Mouse (Mus musculus) kidney, postnatal 0 days (tissue): Measurements from ENCODE around the gene Mmd2. TPM values are rescaled to one million over a fixed set of nuclear protein-coding genes. Genes with fewer than 3 reads are reported as not detected.

Source experiments
- ATAC-seq: fragments of 200-750 bp; cut with Nextera tagmentation; replicated peaks from 2 replicates; pipeline ENCODE4 v1.8.0; 2017; ENCODE audit warnings: low read depth, moderate number of reproducible peaks, moderate TSS enrichment, moderate library complexity; ENCODE audit not compliant: low FRiP score
- DNase-seq: peaks from one replicate; pipeline ENCODE4 v3.0.0-alpha.2; 2016; ENCODE audit warnings: low spot score
- H3K27ac ChIP-seq: fragments of 300-500 bp; sonication (generic); 2 replicates; pipeline ENCODE4 v1.5.1; 2014; ENCODE audit warnings: mild to moderate bottlenecking
- H3K27me3 ChIP-seq: fragments of 300-500 bp; sonication (generic); 2 replicates; pipeline ENCODE4 v1.6.1; 2014; ENCODE audit warnings: low read length, mixed read lengths; ENCODE audit not compliant: insufficient read depth
- H3K36me3 ChIP-seq: fragments of 300-500 bp; sonication (generic); 2 replicates; pipeline ENCODE4 v1.6.1; 2014; ENCODE audit warnings: low read length, mixed read lengths; ENCODE audit not compliant: insufficient read depth
- H3K4me1 ChIP-seq: fragments of 300-500 bp; sonication (generic); replicated peaks from 2 replicates; pipeline ENCODE4 v1.6.1; 2014; ENCODE audit warnings: antibody characterized with exemption, low read length, mixed read lengths; ENCODE audit not compliant: insufficient read depth
- H3K4me2 ChIP-seq: fragments of 300-500 bp; sonication (generic); 2 replicates; pipeline ENCODE4 v1.6.1; 2014; ENCODE audit warnings: mild to moderate bottlenecking, low read length, moderate library complexity, mixed read lengths
- H3K4me3 ChIP-seq: fragments of 300-500 bp; sonication (generic); replicated peaks from 2 replicates; pipeline ENCODE4 v1.5.1; 2014; ENCODE audit warnings: low read depth, low read length
- H3K9ac ChIP-seq: fragments of 300-500 bp; sonication (generic); 2 replicates; pipeline ENCODE4 v1.6.1; 2014; ENCODE audit warnings: low read depth, low read length
- H3K9me3 ChIP-seq: fragments of 300-500 bp; sonication (generic); replicated peaks from 2 replicates; pipeline ENCODE4 v1.6.1; 2016; ENCODE audit warnings: low read length, inconsistent platforms, mixed read lengths
- CTCF ChIP-seq: IDR thresholded peaks from 2 replicates; pipeline ENCODE4 v1.5.1; 2016; ENCODE audit warnings: antibody characterized with exemption, low read depth, mild to moderate bottlenecking, moderate library complexity
- WGBS: fragments of 180-500 bp; shearing (Covaris S2); extraction: QIAGEN DNeasy Blood & Tissue Kit; methylation state at CpG from one replicate; pipeline ENCODE4 v1.1.7; 2014; 5-methylcytosine and 5-hydroxymethylcytosine counted together
- polyA plus RNA-seq: library from polyadenylated mRNA; unstranded; fragments of >200 nt; fragmentation: Nextera tagmentation; extraction: Ambion mirVana; gene quantifications from 2 replicates; pipeline ENCODE4 v1.2.1, GENCODE M21; 2015

Gene Mmd2
- polyA plus RNA-seq, 1 experiment from 2014 or later = 0.64 TPM

DNA sequence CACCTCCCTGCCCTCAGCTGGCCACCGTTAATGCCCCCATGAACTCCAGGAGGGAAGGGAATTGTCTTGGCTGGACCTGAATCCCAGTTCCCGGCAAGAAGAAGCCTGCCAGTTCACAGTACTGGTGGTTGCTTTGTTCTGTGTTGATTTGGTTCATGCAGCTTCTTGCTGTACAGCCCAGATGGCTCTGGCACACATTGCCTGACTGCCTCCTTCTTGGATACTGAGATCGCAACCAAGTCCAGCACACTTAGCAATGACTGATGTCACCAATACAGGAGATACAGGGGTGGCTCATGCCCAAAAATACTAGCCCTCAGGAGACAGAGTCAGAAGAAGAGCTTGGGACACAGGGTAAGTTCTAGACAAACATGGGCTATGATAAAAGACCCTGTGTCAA lies 12.9 kb downstream of the Mmd2 start:
- Histone ChIP-seq H3K4me2 (no peak overlapping the region), H3K4me1 (no peaks in the 10 kb centered on the region), H3K9me3 (no peaks in the 10 kb centered on the region), H3K27ac (no peak overlapping the region), H3K4me3 (no peak overlapping the region), H3K9ac (no peak overlapping the region), H3K27me3 (no peaks in the 10 kb centered on the region), H3K36me3 (no peaks in the 10 kb centered on the region)
- ATAC-seq (no peak), DNase-seq (no peak)
- TF ChIP-seq CTCF = no peak
- 80% methylated on average over 3 of the region's 3 CpGs for WGBS

DNA sequence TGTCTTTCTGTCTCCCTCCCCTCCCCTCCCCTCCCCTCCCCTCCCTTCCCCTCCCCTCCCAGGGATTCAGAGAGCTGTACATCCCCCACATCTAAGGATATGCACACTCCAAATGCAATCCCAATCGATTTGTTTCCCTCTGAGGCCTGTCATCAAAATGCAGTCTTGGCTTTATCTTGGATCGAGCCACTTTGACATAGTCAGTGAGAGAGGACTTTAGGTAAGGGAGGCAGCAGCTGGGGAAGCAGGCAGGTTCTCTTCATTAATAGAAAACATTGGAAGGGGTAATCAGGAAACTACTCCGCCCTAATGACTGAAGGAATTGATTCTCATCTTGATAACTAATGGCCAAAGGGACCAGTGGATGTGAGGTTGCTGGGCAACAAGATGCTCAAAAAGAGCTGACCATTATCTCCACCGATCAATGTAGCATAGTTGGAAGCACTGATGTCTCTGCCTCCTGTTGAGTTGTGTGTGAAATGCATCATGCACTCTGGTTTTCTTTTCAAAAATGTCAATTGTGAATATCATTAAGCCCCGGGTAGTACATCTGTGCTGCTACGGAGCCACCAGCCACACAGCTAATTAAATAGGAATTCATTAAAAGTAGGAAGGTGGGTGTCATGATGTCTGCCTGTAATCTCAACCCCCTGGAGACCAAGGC lies 17.5 kb downstream of the Mmd2 start:
- H3K4me3 ChIP-seq = no peak overlapping the region
- no peaks in the 10 kb centered on the region for H3K27me3 ChIP-seq
- H3K4me1 ChIP-seq = no peaks in the 10 kb centered on the region
- WGBS = 83% methylated on average over 6 of the region's 6 CpGs
- DNase-seq = no peak
- ATAC-seq = no peak
- no peak overlapping the region for H3K9ac ChIP-seq
- TF ChIP-seq CTCF = no peak
- H3K27ac ChIP-seq = no peak overlapping the region
- no peaks in the 10 kb centered on the region for H3K36me3 ChIP-seq
- H3K4me2 ChIP-seq = no peak overlapping the region
- no peaks in the 10 kb centered on the region for H3K9me3 ChIP-seq

DNA sequence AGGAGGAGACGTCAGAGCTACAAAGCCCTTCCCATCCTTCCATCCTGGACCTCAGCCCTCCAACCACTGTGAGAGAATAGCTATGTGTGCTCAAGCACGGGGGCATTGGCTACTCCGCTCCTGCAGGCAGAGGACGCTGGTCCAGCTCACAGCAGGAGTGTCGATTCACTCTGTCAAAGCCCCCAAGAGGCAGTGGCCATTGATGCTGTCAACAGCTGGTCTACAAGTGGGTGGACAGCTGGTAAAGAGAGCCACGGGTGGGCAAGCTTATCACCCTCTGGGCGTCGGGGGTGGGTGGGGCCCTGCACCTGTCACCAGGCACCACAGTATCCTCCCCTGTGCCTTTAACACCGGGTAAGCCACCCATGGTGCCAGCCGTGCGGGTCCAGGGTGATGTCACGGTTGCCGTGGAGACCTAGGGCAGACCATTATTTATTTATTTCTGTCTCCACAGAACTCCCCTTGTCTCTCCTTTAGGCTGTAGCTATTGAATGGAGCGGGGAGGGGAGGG lies 24.9 kb downstream of the Mmd2 start:
- Histone ChIP-seq H3K27me3 (no peaks in the 10 kb centered on the region), H3K9ac (no peak overlapping the region), H3K4me1 (no peaks in the 10 kb centered on the region), H3K9me3 (no peaks in the 10 kb centered on the region), H3K4me2 (no peak overlapping the region), H3K36me3 (no peaks in the 10 kb centered on the region), H3K4me3 (no peak overlapping the region), H3K27ac (no peak overlapping the region)
- WGBS = 50% methylated on average over 14 of the region's 14 CpGs
- DNase-seq (no peak), ATAC-seq (no peak; the same call in 1 of the 2 replicates)
- TF ChIP-seq CTCF = no peak

DNA sequence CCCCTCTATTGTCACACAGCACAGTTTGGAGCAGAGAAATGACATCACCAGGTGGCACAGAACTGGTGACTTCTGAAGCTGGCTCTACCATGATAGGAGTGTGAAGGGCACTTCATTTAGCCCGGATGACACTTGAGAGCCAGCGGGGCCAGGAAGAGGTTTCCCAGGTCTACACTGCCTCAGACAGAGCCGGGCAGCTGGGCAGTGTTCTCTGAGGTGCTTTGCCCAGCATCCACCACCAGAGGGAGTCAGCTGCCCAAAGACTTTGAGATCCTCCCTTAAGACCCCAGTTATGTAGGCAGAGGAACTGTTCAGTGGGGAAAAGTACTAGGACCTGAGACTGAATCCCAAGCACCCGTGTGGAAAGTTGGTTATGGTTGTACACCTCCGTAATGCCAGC lies 27.1 kb downstream of the Mmd2 start:
- Histone ChIP-seq H3K9me3 (no peaks in the 10 kb centered on the region), H3K27ac (no peak overlapping the region), H3K9ac (no peak overlapping the region), H3K4me2 (no peak overlapping the region), H3K4me3 (no peak overlapping the region), H3K27me3 (no peaks in the 10 kb centered on the region), H3K4me1 (no peaks in the 10 kb centered on the region), H3K36me3 (no peaks in the 10 kb centered on the region)
- peak; percentile 90 for TF ChIP-seq CTCF
- DNase-seq = peak; percentile 88
- 11% methylated on average over 5 of the region's 5 CpGs for WGBS
- 0 out of 2 replicates have a peak, but pooled peaks have one; percentile 59 for ATAC-seq

DNA sequence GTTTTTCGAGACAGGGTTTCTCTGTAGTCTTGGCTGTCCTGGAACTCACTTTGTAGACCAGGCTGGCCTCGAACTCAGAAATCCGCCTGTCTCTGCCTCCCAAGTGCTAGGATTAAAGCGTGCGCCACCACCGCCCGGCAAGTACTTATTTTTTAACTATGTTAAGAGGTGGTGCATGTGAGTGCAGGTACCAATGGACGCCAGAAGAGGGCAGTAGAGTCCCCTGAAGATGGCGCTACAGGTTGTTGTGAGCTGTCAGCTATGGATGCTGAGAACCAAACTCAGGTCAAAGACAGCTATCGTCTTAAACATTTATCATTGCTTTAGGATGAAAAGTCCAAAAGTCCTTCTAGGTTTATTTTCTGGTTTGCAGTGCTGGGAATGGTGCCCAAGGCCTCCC lies 30.4 kb downstream of the Mmd2 start:
- 86% methylated on average over 10 of the region's 10 CpGs for WGBS
- Histone ChIP-seq H3K4me2 (no peak overlapping the region), H3K4me1 (no peaks in the 10 kb centered on the region), H3K9me3 (no peaks in the 10 kb centered on the region), H3K27ac (no peak overlapping the region), H3K9ac (no peak overlapping the region), H3K27me3 (no peaks in the 10 kb centered on the region), H3K36me3 (no peaks in the 10 kb centered on the region), H3K4me3 (no peak overlapping the region)
- ATAC-seq (no peak), DNase-seq (no peak)
- no peak; the same call in 1 of the 2 replicates for TF ChIP-seq CTCF

DNA sequence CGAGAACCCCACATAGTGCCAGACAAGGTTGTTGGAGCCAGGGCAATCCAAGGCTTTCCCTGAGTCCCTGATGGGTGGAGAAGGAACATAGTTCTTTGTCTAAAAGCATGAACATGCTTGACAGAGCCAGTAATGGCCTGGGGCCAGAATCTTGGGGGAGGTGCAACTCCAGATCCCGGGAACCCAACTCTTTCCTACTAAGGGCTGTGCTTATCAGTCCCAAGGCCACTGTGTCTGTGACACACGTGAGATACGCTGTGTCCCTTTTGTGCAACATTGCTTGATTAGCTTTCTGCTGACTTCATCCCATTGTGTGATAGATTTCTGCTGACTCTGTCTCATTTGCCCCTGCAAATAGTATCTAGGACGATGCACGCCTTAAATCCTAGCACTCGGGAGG lies 31.8 kb downstream of the Mmd2 start:
- ATAC-seq (no peak), DNase-seq (no peak)
- Histone ChIP-seq H3K9me3 (no peaks in the 10 kb centered on the region), H3K4me1 (no peaks in the 10 kb centered on the region), H3K4me3 (no peak overlapping the region), H3K36me3 (no peaks in the 10 kb centered on the region), H3K27me3 (no peaks in the 10 kb centered on the region), H3K9ac (no peak overlapping the region), H3K4me2 (no peak overlapping the region), H3K27ac (no peak overlapping the region)
- 77% methylated on average over 7 of the region's 7 CpGs for WGBS
- TF ChIP-seq CTCF = no peak
